Mouse (Mus musculus) liver, adult 2 months (tissue): ENCODE measurements at regions not wholly inside any gene's neighbourhood (a gene's known extent, or its start where the extent isn't known, plus 50 kb on each side); places are given as distances from the start of the nearest gene placed in this dataset.

Source experiments
- DNase-seq: peaks from one replicate; pipeline ENCODE4 v3.0.0-alpha.2; 2011; ENCODE audit warnings: low read depth, low spot score; ENCODE audit errors: extremely low read depth
- H3K27ac ChIP-seq: fragments of 200-500 bp; replicated peaks from 2 replicates; pipeline ENCODE4 v1.5.1; 2012; ENCODE audit warnings: low read depth, mild to moderate bottlenecking, control low read depth, inconsistent platforms, low read length; ENCODE audit not compliant: insufficient read depth
- H3K27me3 ChIP-seq: fragments of 200-500 bp; 2 replicates; pipeline ENCODE4 v1.6.1; 2012; ENCODE audit warnings: mild to moderate bottlenecking, moderate library complexity, low read length, inconsistent platforms; ENCODE audit not compliant: control insufficient read depth, insufficient read depth
- H3K36me3 ChIP-seq: fragments of 200-500 bp; 2 replicates; pipeline ENCODE4 v1.6.1; 2012; ENCODE audit warnings: low read length, inconsistent platforms; ENCODE audit not compliant: control insufficient read depth, insufficient read depth
- H3K4me1 ChIP-seq: fragments of 200-500 bp; 2 replicates; pipeline ENCODE4 v1.6.1; 2011; ENCODE audit warnings: low read length; ENCODE audit not compliant: control insufficient read depth, insufficient read depth
- H3K4me3 ChIP-seq: fragments of 200-500 bp; 2 replicates; pipeline ENCODE4 v1.5.1; 2011; ENCODE audit warnings: low read depth, mild to moderate bottlenecking, control low read depth, low read length, moderate library complexity; ENCODE audit not compliant: insufficient read depth
- H3K79me2 ChIP-seq: fragments of 200-500 bp; 2 replicates; pipeline ENCODE4 v1.6.1; 2012; ENCODE audit warnings: inconsistent platforms, mild to moderate bottlenecking, low read length, moderate library complexity; ENCODE audit not compliant: control insufficient read depth, insufficient read depth
- H3K9ac ChIP-seq: fragments of 200-500 bp; 2 replicates; pipeline ENCODE4 v1.6.1; 2012; ENCODE audit warnings: low read depth, mild to moderate bottlenecking, control low read depth, inconsistent platforms, low read length
- CTCF ChIP-seq: fragments of 200-500 bp; IDR thresholded peaks from 2 replicates; pipeline ENCODE4 v1.5.1; 2011; ENCODE audit warnings: low read depth, low read length, control low read depth
- POLR2A ChIP-seq: fragments of 200-500 bp; IDR thresholded peaks from 2 replicates; pipeline ENCODE4 v1.6.1; 2011; ENCODE audit warnings: low read length, control low read depth; ENCODE audit not compliant: insufficient read depth; ENCODE audit errors: extremely low read depth
- WGBS: fragments of 180-500 bp; shearing (Covaris S2); methylation state at CpG from one replicate; pipeline ENCODE4 v1.1.7; 2018; 5-methylcytosine and 5-hydroxymethylcytosine counted together

GRCm38 (mm10) chr6:11283990-11284389 is 623.3 kb downstream of the Ndufa4 start:
- no peaks in the 10 kb centered on the region for H3K27me3 ChIP-seq
- H3K36me3 ChIP-seq = no peaks in the 10 kb centered on the region
- no peaks in the 10 kb centered on the region for H3K4me1 ChIP-seq
- TF ChIP-seq CTCF = 0 out of 2 replicates have a peak, but pooled peaks have one; percentile 11
- TF ChIP-seq POLR2A = no peak
- no peak overlapping the region for H3K9ac ChIP-seq
- no peaks in the 10 kb centered on the region for H3K79me2 ChIP-seq
- H3K27ac ChIP-seq = no peak overlapping the region
- DNase-seq = peak; percentile 7
- no peak overlapping the region for H3K4me3 ChIP-seq
- 2% methylated on average over 2 of the region's 2 CpGs for WGBS

GRCm38 (mm10) chr6:11275214-11275613 is 632.1 kb downstream of the Ndufa4 start:
- no peak for TF ChIP-seq CTCF
- TF ChIP-seq POLR2A = no peak
- WGBS = 52% methylated on average over 3 of the region's 3 CpGs

More at GRCm38 (mm10) chr6:11275214-11275613, 632.1 kb downstream of the Ndufa4 start:
- Histone ChIP-seq H3K4me3 (no peak overlapping the region), H3K79me2 (no peaks in the 10 kb centered on the region), H3K9ac (no peak overlapping the region), H3K27me3 (no peaks in the 10 kb centered on the region), H3K36me3 (no peaks in the 10 kb centered on the region), H3K4me1 (no peaks in the 10 kb centered on the region), H3K27ac (no peak overlapping the region)
- no peak for DNase-seq
